Mouse (Mus musculus) layer of hippocampus, adult 11-12 months (tissue): ENCODE data around the gene Ppfibp2.

Experiments
- DNase-seq: peaks from one replicate; pipeline ENCODE4 v3.0.0; 2022; ENCODE audit warnings: low spot score

The Ppfibp2 gene

DNA sequence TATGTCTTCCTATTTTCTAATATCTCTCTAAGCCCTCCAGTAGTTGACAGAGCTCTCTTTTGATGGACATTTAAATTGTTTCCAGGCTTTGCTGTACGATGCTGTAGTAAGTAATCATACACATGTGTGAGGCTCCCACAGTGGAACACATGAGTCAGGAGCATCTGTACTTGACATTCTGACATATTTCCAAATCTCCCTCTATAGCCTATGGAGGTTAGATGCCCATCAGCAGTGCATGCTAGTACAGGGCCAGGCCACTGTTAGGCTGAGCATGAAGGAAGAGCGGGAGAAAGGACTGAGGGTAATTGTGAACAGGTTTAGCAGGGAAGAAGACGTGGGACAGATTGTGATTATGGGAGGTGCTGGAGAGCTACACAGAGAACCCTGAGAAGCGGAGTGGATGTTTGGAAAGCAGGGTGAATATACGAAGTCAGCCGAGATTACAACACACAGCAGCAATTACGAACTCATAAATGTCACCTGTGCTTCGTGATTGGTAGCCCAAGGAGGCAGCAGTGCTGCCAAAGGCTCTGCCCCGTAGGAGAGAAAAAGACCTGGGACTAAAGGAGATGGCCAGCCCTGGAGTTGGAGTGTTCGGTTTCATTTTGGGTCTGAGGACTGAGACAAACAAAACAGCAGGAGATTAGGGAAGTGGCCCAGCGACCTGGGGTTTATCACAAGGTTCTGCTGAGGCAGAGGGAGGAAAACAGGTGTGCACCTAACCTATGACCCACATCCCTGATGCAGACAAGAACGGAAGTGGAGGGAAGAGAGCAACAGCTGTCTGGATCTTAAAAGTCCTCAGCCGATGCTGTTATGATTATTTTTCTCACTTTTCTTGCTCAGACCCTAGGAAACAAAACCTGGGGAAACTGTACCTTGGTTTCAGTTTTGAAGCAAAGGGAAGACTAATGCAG, 107.7 kb downstream of the Ppfibp2 start:
- DNase-seq = no peak

DNA sequence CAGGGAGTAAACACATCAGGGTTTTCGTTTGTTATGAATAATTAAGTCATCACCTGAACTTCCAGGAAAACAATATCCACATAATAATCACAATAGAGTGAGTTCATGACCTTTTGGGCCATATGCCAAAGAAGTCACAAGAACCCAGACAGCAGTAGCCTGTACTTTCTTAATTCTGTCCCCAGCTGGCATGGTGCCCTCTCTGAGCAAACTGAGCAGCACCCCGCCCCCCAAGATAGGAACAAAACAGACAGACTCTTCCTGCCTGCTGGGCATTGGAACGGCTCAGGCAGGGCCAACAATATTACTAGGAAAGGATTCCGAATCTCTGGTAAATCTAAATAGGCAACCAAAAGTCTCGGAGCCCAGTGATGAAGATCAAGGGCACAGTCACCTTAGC, 110.9 kb downstream of the Ppfibp2 start:
- peak; percentile 16 for DNase-seq

DNA sequence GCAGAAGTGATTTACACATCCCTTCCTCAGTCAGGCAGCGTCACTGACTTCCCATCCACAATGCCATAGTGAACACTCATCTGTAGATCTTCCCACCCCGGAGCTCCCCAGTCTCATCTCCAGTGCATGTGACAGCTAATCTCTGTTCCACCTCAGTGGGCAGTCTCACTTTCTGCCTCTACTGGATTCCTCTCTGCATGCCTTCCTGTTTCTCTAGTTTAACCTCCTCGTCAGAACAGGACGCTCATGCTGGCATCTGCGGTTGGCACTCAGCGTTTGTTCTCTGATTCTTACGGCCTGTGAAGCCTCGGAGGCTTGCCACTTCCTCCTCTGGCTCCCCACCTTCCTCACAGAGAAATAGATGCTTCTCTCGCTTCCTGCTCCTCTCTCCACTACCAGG, 112.6 kb downstream of the Ppfibp2 start:
- DNase-seq = peak; percentile 33

DNA sequence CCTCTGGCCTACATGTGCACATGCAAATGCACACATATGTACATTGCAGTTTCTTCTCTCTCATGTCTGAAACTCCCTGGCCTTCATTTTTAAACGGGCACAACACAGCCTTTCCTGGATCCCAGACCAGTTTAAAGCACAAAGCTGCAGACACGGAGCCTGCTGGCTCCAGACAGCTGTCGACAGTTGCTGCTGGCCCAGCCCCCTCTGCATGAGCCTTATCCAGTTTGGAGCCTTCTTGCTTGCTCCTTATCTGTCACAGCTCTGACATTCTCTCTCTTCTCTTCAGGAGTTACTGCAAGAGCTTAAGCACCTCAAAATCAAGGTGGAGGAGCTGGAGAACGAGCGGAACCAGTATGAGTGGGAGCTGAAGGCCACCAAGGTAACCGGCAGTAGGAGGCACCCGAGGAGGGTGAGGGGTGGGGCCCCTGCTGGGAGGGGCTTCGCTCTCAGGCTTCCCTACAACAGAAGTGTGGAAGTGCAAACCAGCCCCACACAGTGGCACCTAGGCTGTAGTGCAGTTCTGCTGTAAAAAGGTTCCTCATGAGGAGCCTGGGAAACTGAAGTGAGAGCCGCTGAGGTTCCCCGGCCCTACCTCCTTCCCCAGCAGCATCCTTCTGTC, 113.6 kb downstream of the Ppfibp2 start:
- DNase-seq = peak; percentile 57

DNA sequence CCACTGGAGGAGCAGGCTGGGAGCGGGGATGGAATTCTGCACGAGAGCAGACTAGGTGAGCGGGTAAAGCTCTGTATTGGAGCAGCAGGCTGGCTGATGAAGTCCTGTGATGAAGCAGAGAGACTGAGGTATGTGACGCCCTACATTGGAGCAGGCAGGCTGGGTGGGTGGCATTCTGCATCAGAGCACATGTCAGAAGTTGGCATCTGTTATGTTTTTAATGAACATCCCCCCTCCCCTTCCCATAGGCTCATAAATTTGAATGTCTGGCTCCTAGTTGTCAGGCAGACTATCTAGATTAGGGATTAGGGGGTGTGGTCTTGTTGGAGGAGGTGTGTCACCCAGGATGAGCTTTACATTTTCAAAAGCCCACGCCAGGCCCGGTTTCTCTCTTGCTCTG, 117.7 kb downstream of the Ppfibp2 start:
- DNase-seq = no peak

DNA sequence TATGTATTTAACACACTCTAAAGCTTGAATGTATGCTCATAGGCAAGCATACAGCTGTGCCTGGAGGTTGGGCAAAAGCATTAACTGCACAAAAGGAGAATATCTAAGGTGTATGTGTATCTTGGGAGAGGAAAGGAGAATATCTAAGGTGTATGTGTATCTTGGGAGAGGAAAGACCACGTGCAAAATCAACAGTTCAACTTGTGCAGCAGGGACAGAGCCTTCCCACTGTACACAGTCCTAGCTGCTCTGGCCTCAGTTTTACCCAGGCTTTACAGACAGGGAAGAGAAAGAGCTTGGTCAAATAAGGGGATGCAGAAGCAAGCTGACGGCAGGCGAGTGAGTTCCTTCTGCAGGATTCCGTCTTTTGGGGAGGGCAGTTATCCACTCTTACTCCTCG, 119.1 kb downstream of the Ppfibp2 start:
- no peak for DNase-seq

DNA sequence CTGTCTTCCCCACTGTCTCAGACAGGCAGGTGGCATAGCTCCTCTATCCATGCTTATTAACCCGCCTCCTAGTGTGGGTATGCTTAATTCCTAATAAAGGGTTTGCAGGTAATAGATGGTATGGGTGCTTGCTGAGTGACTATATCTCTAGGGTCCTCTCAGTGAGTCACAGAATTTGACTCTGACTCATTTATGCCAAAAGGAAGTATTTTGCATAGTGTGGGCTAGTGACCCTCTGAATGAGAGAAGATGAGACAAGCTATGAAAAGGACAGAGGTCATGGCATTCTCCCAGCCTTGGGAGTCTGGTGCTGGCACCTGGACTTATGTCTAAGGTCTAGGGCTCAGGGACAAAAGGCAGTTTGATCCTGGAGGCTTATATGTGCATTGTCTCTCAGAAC, 125.8 kb downstream of the Ppfibp2 start:
- DNase-seq = no peak

DNA sequence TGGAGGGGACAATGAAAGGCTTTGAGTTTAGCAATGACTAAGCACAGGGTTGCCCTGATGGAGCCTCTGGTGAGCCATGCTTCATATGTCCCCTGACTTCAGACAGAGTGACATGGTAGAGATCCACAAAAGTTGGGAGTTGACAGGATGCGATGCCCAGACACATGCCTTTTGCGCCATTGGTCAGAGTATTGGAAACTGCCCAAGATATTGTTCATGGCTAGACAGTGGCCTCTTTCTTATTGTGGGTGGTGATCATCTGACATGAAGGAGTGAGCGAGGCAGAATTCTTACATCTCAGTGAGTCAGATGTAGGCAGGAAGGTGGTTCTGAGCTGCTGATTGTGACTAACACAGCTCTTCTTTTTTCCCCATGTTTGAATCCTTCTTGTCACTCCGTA, 127.5 kb downstream of the Ppfibp2 start:
- DNase-seq = peak; percentile 21

DNA sequence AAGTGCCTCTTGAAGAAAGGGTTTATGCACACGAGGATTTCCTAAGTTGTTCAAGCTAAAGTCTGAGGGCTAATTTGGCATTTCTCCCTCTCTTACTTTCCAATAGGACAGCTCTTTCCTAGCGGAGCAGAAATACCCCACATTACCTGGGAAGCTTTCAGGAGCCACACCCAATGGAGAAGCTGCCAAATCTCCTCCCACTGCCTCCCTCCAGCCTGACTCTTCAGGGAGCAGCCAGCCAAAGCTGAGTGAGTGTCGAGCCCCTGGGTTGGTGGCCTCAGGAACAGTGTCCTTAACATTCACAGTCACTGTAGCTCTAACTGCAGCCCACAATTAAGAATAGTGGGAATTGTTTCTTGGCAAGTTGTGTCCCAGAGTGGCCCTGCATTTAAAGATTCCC, 132.5 kb downstream of the Ppfibp2 start:
- DNase-seq = no peak

DNA sequence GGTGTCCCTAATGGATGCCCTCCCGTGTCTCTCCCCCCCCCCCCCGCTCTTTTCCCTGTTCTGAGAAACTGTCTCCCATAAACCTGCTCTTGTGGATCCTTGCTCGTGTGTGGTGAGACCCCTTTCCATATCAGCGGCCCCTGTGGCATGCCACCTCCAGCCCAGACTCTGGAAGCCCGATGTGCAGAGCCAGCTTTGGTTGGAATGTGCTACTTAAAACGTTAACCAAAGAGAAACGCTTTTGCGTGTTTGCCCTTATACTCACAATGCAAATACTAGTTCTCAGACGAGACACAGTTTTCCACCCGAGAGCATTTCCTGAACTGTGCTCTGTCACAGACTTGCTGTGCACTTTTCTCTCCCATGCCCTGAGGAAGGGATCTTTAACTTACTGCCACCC, 135.6 kb downstream of the Ppfibp2 start:
- no peak for DNase-seq

DNA sequence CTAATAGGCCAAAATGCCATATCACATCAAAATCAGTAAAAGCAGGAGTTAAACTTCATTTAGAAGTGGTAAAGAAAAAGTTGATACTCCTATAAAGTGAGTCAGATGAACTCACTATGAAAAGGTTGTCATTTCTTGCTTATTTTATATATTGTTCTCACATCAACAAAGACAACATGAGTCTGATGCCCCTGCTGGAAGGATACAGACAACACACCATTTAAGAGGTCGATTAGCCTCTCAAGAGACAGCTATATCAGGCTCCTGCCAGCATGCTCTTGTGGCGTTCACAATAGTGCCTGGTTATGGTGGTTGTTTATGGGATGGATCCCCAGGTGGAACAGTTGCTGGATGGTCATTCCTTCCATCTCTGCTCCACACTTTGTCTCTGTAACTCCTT, 138.2 kb downstream of the Ppfibp2 start:
- DNase-seq = no peak

DNA sequence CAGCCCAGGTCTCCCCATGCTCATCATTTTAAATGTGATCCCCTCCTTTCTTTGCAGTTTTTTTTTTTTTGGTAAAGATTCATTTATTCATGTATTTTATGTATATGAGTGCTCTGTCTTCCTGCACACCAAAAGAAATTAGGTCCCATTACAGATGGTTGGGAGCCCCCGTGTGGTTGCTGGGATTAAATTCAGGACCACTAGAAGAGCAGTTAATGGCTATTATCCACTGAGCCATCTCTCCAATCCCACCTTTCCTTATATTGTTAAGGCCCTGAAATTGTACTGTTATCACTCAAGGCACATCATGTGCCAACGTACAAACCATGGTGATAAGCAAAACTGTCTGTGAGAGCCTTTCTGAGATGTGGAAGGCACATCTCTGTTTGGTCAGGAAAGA, 143.7 kb downstream of the Ppfibp2 start:
- DNase-seq = peak; percentile 45

DNA sequence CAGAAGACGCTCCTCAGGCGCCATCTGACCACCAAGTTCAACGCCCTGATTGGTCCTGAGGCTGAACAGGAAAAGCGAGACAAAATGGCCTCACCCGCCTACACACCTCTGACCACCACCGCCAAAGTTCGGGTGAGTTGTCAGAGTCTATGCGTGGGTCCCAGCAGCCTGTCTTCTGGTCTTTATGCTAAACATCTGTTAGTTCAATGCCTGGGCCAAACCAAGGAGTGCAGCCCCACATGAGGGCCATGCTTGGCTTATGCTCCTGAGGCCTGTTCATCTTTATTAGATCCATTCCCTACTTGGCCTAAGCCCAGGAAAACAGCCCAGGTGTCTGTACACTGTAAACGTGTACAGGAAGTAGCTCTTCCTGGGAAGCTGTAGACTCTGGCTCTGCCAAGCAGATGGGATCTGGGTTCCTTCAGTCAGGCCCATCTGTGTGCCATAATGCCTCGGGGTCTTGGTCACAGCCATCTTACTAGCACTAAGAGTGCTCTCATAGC, 148.0 kb downstream of the Ppfibp2 start:
- no peak for DNase-seq

DNA sequence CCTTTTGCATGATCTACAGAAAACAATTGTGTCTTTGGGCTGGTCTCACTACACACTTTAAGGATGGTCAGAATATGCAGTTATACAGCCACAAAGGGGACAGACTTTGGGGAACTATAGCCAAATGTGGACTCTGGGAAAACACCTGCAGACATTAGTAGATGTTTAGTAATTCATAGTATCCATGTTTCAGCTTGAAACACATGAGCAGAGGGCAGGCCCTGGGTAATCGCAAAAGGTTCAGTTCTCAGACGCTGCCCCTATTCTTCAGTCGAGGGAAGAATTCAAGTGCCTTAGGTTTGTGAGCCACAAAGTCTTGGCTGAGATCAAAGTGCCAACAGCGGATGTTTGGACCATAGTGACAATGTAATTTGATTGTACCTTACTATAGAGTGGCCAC, 149.4 kb downstream of the Ppfibp2 start:
- no peak for DNase-seq

DNA sequence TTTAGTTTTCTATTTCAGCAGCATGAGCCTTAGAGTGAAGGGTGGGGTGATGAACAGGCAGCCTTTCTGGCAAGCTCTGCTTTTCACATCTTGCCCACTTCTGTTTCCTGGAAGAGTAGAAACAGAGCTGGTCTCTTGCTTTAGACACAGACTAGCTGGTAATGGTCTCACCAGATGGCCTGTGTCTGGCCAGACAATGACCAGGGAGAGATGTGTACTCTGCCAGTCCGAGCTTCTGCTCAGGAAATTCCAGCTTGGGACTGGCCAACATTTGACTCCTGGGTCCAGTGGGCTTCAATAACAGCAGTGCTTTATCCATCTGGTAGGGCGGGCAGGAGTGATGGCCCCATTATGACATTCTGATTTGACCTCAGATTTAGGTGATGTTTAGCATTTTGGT, 150.1 kb downstream of the Ppfibp2 start:
- no peak for DNase-seq

DNA sequence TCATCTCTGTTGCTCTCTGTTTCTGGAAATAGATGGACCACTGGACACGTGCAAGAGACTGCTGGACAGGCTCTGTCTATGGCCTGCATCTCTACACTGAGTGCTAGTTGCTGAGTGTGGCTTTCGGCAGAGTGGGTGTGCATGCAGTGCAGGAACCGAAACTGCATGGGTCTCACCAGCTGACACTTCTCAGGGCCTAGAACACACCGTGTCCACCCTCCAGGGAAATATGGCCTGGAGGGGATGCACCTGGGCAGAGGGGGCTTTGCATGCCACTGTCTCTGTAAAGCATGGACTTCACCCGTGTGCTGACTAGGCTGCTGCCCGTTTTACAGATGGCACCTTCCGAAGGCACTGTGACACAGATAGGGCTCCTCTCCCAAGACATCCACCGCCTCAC, 151.0 kb downstream of the Ppfibp2 start:
- no peak for DNase-seq

DNA sequence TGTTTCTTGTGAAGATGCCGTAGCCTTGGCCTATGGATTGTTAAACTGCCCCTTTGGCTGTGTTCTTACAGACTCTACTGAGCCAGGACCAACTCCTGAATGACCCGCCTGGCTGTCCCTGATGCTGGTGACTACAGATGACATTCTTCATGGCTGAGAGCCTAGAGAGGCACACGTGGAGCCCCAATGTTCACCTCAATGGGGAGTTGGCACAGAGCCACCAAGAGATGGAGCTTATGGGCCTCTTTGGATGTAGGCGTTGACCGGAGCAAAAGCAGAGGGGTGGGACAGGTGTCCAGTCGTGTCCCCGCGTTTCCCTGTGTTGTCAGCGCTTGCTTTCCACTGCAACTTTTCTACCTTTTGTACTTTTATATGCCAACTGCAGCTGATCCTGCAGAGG, 152.5 kb downstream of the Ppfibp2 start:
- no peak for DNase-seq

DNA sequence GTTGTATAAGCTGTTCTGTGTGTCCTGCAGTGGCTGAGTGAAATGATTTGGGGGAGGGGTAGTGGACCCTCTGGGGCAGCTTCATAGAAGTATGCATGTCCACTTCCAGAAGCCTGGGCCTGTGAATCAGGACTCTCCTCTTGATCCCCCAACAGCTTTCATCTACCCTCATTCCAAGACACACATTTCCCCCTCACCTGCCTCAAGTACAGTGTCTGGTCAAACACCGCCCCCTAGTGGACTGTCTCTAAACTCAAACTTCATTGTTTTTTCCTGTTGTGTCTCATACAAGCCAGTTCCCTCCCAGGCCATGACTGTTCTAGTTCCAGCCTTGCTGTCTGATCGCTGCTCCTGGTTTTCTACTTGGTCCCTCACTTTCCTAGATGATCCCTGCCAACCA, 152.9 kb downstream of the Ppfibp2 start:
- peak; percentile 33 for DNase-seq

DNA sequence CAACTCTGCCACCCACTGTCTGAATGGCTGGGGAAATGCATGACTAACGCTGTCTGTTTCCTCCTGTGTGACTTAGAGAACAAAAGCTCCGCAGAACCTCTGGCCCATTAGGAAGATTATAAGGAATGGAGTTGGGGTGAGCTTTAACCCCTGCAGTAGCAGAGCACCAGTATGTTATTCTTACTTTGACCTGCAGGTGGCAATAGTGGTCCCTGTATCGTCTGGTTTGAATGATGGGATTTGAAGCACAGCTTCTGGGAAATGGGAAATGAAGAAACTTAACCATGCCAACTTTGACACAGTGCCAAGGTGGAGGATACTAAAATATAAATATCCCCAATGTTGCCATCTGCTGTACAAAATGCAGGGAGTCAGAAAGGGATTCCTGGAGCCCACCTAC, 154.3 kb downstream of the Ppfibp2 start:
- DNase-seq = peak; percentile 41

DNA sequence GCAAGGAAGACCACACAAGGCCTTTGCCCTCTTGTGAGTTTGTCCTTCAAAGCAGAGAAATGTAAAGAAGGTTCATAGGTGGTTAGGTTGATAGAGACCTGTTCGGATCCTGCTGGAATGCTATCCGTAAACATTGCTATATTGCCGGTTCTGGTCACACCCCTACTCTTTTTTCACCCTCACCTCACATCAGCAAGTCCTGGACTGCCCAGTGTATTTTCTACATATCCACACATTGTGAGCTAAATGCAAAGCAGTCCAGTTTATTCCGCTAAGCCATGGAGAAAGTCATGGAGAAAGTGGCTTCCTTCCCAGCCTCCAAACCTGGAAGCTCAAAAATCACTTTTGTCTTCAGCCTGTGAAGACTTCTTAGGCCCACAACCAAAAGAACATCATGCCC, 154.7 kb downstream of the Ppfibp2 start:
- DNase-seq = no peak

DNA sequence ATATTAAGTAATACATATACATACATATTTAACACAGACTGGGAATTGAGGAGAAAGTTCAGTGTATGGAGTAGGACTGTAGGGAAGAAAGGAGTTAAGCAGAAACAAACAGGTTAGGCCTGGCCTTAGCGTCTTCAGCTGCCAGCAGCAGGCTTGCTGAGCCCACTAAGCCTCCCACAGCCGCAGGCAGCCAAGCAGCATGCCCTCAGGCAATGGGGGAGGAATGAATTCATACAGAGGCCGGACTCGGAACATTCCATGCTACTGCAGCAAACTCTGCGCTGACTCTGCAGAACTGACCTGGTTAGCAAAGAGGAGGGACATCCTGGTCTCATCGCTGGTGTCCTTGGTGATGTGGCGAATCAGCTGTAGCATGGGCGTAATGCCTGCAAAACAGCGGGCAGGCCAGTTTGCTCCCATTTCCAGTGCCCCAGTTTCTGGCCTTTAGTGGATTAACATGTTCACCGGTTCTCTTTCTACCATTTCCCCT, 157.1 kb downstream of the Ppfibp2 start:
- no peak for DNase-seq

DNA sequence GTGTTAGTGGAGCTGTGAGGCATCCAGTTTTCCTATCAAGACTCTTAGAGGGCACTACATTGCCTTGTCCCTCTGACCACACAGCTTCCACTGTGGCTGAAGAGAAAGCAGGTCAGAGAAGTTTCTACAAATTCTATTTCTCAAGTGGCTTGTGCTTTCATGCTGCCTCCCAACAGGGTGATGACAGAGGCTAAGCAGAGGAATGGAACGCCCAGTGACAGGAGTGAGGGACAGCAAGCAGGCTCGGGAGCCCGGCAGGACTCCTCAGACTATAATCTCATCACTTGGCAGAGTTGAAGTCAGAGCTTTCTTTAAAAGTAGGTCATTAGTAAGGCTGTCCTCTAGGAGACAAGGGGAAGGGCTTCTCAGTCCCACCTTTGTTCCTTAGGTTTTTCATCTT, 160.9 kb downstream of the Ppfibp2 start:
- DNase-seq = no peak

DNA sequence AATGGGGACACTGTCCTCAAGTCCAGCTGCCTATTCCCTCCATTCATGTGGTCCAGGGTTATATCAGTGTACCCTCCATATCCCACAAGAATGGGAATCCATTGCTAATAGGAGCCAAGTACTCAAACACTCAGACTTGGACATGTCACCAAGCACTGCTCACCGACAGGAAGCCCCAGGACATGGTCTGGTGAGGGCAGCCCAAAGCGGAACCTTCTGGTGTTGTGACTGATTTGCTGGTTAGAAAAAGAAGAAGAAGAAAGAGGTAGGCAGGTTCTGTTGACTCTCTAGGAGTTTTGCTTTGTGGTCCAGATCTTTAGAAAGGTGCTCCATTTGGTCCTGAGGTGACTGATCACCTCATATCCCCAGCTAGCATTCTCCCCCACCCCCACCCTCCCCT, 161.7 kb downstream of the Ppfibp2 start:
- no peak for DNase-seq
